Mouse (Mus musculus) spleen, postnatal 10 days (tissue): ENCODE measurements around the gene Stat5a.

ENCODE experiments used
- DNase-seq, 2 experiments: peaks; one replicate each; pipeline ENCODE4 v3.0.0; 2021 to 2022; ENCODE audit warnings: low spot score in 2 of 2

Gene Stat5a

GRCm38 (mm10) chr11:100836923-100837702, 22.0 kb upstream of the Stat5a start:
- DNase-seq, result peak in 1 of 2 experiments; percentile 50

- no peak for DNase-seq
These were observed 20.3 kb upstream of the Stat5a start for GRCm38 (mm10) chr11:100838894-100839293.

GRCm38 (mm10) chr11:100839523-100839922, 19.6 kb upstream of the Stat5a start:
- no peak for DNase-seq

GRCm38 (mm10) chr11:100840866-100841265, 18.3 kb upstream of the Stat5a start:
- peak in 1 of 2 experiments; percentile 55 for DNase-seq

GRCm38 (mm10) chr11:100842025-100842424, 17.1 kb upstream of the Stat5a start:
- DNase-seq, result no peak

GRCm38 (mm10) chr11:100843070-100843669, 16.0 kb upstream of the Stat5a start:
- no peak for DNase-seq

- DNase-seq, result no peak
These were observed 15.0 kb upstream of the Stat5a start for GRCm38 (mm10) chr11:100844121-100844520.

- DNase-seq, result no peak
These were observed 13.4 kb upstream of the Stat5a start for GRCm38 (mm10) chr11:100845793-100846192.

GRCm38 (mm10) chr11:100847572-100847971, 11.6 kb upstream of the Stat5a start:
- DNase-seq, result no peak

GRCm38 (mm10) chr11:100848080-100848479, 11.1 kb upstream of the Stat5a start:
- no peak for DNase-seq

GRCm38 (mm10) chr11:100848789-100849379, 10.3 kb upstream of the Stat5a start:
- no peak for DNase-seq

- peak in 1 of 2 experiments; percentile 39 for DNase-seq
These were observed 9.6 kb upstream of the Stat5a start for GRCm38 (mm10) chr11:100849456-100850037.

- DNase-seq, result peak; percentile 82 to 87
These were observed 8.9 kb upstream of the Stat5a start, which contains the start of gene Stat5b for GRCm38 (mm10) chr11:100850038-100850777. TSS of gene Stat5b (minus strand) at chr11:100850724.

- DNase-seq, result peak; percentile 31 to 59
These were observed 8.2 kb upstream of the Stat5a start for GRCm38 (mm10) chr11:100850778-100851528.

GRCm38 (mm10) chr11:100852088-100852487, 7.1 kb upstream of the Stat5a start:
- DNase-seq, result no peak

GRCm38 (mm10) chr11:100853018-100853417, 6.1 kb upstream of the Stat5a start:
- no peak for DNase-seq

- DNase-seq, result no peak
These were observed 4.9 kb upstream of the Stat5a start for GRCm38 (mm10) chr11:100854268-100854667.

GRCm38 (mm10) chr11:100855178-100855577, 4.0 kb upstream of the Stat5a start:
- DNase-seq, result no peak

- DNase-seq, result no peak
These were observed 1.2 kb upstream of the Stat5a start for GRCm38 (mm10) chr11:100857960-100858359.

- no peak for DNase-seq
These were observed 476 bp downstream of the Stat5a start for GRCm38 (mm10) chr11:100859579-100860075.
